Mouse (Mus musculus) left cerebral cortex, adult 8-10 months (tissue): ENCODE results near the gene 2010111I01Rik. TPM values are rescaled to one million over a fixed set of nuclear protein-coding genes. Genes with fewer than 3 reads are reported as not detected.

Source experiments
- DNase-seq, 2 experiments: peaks; one replicate each; pipeline ENCODE4 v3.0.0; 2022; ENCODE audit warnings: low spot score in 2 of 2
- total RNA-seq, 4 experiments: library from RNA; stranded (reverse); gene quantifications; 2 replicates each; pipeline ENCODE4 v1.2.4; 2022

The 2010111I01Rik gene
- total RNA-seq, 4 experiments from 2014 or later, result 98.0 to 105 (median 103) TPM

DNA sequence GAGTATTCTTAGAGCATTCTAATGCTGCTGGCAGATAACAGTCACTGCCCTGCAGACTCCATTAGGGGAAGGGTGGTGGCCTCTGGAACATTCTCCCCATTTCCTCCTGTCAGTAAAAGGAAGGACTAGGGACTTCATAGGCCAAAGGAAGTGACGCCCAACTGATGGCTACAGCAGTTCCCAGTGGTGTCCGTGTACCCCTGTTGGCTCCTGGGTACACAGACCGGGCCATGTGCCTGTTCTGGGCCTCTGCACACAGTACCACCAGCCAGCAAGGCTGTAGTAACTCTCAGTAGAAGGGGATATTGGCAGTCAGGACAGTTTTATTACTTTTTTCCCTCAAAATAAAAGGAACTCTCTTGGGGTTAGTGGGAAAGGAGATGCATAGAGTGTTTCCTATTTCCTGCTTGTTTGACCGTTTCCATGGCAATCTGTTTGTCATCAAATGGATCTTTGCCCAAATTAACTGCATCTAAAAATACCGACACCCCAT, 290.9 kb downstream of the 2010111I01Rik start:
- no peak for DNase-seq

DNA sequence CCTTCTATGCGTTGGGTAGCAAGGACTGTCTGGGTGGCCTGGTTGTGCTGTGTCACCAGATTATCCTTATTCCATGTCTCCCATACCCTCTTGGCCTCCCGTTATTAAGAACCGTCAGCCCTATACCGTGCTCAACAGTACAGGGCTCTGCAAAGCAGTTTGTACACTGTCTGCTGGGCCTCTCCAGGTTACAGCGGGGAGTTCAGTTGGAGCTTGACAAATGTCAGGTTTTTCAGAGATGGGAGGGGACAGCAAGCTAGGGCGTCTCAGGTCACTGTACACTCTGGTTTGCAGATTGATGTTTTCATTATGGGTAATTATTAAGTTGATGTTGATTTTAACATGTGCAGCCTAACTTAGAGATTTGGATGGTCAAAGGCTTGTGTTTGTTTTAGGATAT, 291.5 kb downstream of the 2010111I01Rik start:
- DNase-seq, result no peak

DNA sequence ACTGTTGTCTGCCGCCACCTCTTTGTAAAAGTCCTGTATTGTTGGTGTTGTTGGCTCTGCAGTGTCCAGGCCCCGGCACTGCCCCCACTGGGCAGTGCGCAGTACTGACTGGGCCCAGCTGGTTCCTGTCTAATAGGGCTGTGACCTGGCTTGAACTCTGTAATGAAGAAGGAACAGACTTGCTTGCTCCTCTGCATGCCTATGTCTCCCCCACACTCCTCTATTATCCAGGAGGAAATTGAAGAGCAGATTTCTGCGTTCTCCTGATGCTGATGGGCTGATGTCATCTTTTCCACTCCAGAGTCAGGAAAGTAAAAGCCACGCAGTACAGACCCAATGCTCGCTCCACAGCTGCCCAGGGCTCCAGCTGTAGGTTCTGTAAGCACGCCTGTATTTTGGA, 292.1 kb downstream of the 2010111I01Rik start:
- DNase-seq, result no peak

DNA sequence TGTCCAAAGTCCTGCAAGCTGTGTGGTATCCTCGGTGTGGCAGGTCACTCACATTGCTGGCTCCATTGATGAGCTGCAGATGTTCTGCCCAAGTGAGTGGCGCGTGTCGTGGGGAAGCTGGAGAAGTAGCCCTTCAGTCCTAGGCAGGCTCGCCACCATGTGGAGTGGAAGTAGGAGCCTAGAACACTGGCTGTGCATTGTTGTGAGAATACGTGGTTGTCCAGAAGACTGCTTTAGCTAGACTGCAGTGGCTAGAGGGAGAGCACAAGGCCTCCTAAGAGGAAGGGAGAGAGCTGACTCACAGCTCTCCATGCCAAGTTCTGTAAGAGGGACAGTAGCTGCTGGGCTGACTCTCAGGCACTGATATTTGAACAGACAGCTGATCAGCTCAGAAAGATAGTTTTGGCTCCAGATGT, 293.5 kb downstream of the 2010111I01Rik start:
- no peak for DNase-seq

DNA sequence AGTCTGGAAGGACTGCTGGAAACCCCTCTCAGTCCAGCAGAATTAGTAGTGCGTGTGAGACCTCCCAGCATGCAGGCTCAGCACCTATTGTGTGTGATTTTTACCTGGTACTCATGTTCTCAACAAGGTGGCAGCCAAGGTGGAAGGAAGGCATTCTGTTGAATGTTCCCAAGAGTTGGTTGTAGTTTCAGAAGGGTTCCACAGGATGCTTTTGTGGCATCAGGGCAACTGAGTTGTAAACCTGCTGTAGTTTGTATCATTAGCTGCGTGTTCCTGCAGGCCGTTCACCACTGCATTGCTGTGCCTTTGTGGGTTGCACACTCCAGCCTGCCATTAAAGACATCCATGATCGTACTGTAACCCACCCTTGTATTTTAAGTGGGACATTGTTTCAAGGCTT, 294.0 kb downstream of the 2010111I01Rik start:
- no peak for DNase-seq

DNA sequence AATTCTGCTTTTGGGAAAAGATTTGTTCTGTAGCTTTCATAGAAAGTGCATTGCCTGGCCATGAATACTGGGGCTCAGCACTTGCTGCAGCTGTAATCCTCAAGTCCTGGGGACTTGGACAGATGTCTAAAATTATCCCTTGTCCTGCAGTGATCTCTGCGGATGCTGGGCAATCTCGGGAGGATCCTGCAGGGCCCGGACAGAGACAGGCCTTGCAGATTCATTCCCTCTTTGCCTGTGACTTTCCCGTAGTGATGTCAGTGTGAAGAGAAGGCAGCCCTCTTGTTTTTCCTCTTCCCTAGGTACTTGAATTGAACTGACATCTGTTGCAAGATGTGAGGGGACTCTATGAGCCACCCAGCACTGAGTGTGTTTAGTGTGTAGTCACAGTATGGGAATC, 295.4 kb downstream of the 2010111I01Rik start:
- DNase-seq, result no peak

DNA sequence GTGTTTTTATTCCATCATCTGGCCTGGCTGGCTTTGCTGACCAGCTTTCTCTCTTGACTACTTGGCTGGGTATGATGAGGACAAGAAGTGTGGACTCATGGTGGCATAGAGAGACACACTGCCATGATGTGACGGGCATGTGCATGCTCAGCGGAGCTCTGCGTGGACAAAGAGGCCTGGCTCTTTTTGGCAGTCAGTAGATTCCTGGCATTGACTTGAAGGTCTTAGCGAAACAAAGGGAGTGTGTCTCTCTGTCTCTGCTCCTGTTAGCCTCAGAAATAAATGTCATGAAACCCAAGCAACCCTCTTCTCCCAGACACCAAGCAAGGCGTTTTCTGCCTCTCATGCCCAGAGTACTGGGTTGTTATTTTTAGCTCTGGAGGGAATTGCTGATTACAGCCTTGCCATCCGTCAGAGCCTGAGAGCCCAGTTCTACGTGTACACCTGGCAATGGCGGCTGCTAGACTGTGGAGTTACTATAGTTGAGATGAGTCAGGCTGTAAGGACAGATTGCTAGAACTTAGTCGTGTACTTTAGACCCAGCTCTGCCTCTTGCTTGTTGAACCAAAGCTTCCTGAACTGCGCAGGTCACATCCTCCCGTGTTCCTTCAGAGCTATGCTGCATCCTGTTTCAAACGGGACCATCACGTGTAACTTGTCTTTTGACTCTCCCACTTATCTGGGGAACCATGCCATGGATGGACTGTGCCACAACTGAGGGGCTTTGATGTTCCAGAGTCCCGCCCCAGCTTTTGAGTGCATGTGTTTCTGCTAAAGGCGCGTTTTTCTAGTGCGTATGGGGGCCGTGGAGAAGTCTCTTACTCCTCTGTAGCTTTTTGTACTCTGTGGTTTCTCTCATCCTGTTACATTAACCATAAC, 296.3 kb downstream of the 2010111I01Rik start:
- no peak for DNase-seq

DNA sequence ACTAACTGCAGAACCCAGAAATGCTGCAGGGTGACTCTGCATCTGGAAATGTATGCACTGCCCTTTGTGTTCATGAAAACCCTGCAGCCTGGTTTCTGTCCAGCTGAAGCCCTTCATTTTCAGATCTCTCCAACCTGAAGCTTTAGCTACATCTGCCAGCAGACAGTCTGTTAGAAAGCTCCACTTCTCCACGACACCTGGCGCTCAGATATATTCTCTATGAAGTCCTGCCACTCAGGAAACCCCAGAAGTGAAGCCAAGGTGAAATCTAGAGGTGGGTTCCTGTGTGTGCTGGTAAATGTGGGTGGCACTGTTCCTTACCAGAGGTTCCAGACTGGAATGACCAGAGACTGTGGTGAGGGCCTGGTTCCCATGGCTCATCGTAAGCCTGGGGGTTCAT, 297.0 kb downstream of the 2010111I01Rik start:
- no peak for DNase-seq

DNA sequence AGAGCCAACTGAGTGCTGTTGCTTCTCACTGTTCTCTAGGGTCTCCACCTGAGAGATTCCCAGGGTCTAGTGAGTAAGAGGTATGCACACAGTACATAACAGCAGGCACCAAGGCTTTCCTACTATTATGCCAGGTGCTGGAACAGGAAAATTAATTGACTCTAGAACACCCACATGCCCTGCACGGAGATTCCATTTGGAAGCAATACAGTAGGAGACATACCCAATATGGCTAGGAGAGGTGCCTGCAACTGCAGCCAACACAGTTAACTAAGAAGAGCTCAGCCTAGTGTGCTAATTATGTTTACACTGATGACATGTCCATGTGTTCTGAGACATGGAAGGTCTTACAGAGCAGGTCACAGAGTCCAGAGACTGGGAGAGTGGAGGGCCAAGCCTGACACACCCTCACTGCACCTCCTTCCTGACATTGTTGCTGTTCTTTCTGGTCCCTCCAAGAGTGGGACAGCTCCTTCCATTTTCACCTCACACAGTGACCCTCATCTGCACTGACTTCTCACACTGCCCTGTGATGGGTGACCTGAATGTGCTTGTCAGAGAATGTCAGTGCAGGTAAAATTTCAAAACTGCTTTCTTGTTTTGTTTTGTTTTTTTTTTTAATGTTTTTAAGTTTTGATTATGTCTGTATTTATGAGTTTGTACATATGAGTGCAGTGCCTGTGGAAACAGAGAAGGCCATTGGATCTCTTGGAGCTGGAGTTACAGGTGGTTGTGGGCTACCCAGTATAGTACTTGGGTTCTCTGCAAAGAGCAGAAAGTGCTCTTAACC, 297.7 kb downstream of the 2010111I01Rik start:
- no peak for DNase-seq

DNA sequence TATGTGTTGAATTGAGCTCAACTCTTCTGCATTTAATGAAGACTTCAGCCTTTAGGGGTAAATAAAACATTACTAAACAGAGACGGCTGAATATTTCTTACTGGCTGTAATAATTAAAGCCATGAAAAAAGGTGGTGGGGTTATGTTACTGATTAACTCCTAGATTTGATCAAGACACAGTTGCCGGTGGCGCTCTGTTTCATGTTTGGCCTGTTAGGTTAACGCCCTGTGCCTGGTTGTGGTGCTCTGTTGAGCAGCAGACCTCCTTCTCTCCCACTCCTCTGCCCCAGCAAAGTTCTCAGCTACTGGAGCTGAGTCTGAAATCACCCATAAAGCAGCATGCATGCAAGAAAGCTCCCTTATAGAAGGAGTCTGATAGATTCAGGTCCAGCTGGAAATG, 303.7 kb downstream of the 2010111I01Rik start:
- DNase-seq, result no peak

DNA sequence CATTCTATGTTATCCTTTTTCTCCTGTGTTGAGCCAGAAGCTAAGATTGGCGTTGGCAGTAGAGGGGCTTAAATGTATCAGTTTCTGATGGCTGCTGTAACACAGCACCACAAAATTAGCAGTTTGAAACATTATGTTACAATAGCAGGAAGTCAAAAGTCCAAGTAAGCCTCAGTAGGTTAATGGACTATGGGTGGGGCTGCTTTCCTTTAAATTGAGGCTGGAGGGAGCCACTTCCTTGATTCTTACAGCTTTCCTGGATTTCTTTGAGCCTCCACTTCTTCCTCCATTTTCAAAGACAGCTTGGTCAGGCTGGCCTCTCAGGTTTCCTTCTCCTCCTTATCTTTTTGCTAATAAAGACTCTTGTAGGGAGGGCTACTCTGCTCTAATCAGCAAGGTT, 304.1 kb downstream of the 2010111I01Rik start:
- DNase-seq, result no peak

DNA sequence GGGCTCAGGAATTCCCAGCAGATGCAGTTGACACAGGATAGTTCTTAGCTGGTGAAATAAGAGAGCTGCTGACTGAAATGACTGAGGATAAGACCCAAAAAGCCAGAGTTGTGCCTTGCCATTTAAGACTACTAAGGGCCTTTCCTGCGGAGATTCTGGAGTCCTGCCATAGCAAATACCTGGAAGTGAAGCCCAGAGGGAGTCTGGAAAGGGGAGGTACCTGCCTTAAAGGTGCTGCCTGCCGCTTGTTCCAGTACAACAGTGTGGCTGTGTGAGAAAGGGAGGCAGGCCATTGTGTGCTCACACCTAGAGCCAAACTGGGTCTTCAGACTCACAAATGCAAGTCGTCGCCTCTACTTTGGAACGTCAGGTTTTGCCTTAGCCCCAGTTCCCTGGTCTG, 305.5 kb downstream of the 2010111I01Rik start:
- no peak for DNase-seq

DNA sequence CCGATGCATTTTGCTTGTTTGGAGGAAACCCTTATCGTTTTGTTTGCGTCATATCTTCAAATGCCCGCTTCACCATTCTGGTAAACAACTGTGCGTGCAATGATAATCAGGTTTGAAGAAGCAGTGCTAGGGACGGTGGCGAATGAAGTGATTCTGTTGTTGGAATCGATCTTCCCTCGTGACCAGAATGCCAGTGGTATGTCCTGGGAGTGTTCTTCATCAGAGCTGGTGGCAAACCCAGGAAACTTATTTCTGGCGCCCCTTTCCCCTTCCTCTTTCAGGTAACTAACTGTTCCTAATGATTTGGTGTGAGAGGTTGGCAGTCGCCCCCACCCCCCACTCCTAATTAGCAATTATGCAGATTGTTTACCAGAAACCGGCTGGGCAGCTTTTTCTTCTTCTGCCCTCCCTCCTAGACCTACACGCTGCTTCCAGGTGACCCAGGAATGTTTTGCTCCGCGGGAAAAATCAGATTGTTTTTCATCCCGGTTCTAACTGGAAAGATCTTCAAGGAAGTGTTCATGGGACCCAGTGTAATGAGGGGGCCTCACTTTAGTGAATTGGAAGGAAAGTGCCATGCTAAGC, 307.4 kb downstream of the 2010111I01Rik start:
- DNase-seq, result no peak

DNA sequence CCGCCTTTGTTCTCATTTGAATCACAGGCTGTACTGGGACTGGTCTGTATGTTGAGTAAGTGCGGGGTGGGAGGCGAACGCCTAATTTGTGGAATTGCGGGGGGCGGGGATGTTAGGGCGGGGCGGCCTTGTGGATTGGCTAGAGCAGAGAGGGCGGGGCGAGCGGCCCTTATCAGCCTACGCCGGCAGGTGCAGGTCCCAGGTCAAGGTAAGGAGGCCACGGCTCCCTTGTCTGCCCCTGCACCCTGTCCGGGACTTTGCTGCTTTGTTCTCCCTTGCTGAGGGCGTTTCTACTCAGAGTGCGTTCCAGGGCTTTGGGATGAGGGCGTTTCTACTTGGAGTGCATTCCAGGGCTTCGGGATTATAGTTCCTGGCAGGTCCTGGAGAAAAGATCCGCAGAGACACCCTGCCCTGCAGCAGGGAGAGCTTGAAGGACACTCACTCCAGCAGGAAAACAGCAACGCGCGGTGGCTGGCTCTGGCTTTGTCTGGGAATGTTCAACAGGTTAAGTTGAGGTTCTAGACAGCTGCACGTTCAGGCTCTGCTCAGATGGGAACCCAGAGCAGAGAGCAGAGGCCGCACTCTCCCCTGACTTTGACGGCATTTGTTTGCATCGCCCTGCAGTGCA, 308.0 kb downstream of the 2010111I01Rik start:
- DNase-seq, result no peak

DNA sequence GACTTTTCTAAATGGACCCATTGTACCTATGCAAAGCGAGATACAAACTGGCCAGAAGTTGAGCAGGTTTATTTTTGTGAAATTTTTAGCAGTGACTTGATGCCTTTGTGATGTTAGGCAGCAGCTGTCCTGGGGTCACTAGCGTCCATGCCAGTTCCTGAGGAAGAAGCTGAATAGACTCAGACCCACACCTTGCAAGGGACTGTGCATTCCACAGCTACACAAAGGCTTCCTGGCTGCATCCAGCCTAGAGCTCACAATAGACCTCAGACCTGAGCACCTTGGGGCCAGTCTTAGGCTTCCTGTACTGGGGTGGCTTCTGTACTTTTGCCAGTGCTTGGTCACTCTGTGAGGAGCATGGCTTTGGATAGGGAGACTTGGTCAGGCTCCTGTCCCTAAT, 309.2 kb downstream of the 2010111I01Rik start:
- no peak for DNase-seq

DNA sequence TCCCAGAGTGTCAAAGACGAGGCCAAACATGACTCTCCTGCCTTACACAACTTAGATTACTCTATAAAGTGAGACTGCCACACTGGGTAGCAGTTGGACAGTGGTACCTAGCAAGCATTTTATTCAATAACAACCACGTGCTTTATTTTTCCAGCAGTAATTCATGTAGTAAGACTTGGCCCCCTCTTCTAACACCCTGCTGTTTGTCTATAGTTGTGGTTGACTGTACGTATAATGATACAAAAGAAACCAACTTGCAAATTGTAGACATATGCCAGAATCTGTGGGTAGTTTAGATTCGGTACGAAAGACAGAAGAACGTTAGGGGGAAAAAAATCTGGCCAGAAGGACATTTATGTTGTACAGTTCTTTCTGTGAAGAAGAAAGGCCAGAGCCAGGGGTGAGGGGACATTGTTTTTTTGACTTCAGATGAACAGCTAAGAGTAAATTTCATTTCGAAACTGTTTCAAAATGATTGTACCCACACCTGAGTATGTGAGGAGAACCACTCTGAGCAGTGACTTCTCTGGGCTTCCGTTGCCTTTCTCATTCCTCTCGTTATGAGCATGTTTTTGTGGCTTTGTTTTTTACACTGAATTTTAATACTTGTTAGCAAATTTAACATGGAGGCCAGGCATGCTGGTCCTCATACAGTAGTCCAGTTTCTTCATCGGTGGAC, 309.9 kb downstream of the 2010111I01Rik start:
- no peak for DNase-seq

DNA sequence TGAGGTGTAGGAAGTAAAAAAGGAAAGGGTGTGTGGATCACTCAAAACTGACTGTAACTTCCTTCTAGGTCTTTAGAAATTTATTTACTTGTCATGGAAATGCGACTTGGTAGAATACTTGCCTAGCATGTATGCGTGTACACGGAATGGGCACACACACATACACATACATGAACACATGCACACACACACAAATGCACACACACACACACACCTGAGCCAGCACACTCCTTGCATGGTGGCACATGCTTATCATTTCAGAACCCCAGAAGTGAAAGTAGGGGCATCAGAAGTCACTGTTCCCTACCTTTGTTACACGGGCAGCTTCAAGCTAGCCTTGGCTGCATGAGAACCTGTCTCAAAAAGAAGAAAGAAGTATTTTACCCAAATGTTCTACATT, 311.7 kb downstream of the 2010111I01Rik start:
- no peak for DNase-seq

DNA sequence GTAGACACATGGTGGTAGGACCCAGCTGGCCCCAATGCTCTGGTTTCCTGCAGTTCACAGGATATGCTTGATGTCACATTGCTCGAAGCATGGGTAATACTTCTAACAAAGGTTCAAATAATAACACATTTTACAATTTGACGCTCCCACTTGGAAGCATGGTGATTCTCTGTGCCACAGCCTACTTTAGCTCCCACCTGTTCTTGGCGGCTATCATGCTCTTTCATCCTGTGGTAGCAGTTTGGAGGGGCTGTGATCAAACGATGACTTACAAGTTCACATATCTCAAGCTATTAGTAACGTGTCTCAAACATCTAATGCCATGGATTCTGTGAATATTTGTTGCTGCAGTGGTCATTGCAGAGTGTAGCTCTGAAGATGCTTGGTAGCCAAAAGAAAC, 312.6 kb downstream of the 2010111I01Rik start:
- DNase-seq, result no peak

DNA sequence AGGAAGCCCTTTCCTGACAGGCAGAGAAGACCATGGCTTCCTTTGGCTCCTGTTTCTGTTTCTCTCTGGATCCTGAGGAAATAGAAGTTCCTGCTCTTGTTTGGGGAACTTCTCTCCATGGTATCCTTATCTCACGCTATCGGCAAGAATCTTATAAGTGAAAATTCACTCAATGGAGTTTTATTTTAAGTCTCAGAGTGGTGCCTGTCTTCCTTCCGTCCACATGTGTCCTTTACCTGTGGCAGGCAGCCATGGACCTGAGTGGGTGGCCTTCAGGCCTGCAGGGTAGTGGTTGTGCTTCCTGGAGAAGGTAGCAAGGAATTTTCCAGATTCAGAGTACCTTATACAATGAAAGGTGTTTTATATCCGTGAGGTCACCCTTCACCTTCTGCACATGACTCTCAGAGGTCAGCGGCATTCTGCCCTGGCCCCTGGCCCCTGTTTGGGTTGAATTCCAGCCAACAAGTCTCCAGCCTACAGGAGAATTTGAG, 313.5 kb downstream of the 2010111I01Rik start:
- no peak for DNase-seq

DNA sequence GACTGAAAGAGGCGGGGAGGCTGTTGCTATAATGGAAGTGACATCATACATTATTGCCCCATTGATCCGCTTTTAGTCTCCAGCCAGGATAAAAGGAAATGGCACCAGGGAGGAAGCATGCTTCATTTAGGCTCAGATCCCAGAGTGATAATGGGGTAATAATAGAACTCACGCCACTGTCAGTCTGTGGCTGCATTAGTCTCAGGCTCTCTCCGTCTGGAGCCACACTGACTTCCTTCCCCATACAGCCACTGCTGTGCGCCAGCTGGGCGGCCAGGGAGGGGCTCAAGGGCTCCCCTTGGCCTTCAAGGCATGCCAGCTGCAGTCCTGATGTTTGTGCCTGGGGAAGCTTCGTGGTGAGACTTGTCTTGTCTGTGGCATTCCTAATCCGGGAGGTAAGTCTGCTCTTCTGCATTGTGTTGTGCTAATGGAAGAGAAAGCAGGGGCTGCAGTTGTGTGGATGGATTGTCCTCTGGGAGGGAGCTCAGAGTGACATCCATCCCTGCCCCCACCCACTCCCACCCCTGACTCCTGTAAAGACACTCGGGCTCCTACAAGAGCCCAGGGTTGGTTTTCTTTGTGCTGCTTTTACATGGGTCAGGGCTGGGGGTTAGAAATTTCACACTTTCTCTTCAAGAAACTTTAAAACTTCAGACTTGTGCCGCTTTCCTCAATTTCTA, 314.2 kb downstream of the 2010111I01Rik start:
- DNase-seq, result no peak
